Mouse (Mus musculus): Measurements from ENCODE around the gene Grin2d. TPM values are rescaled to one million over a fixed set of nuclear protein-coding genes. Genes with fewer than 3 reads are reported as not detected.

The Grin2d gene
- polyA plus RNA-seq, 1 experiment from 2014 or later, result 1.9 TPM

DNA sequence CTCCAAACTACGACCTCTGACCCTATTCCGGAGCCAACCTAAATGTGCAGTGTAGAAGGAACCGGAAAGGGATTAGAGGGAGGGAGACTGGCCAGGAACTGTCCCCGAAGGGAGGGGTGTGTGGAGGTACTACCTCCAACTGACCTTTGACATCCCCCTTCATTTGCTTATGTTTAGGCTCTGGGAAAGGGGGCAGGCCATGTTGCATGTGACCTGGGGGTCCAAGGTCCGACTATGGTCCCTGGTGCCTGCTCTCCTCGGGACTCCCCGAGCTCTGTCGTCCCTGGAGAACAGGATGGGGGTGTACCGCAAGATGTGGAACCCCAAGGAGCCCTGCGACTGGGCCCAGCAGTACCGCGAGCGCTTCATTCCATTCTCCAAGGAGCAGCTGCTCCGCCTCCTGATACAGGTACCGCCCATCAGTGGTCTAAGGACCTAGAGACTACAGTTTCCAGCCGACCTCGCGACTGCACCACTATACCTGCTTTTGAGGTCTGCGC, 19.1 kb upstream of the Grin2d start:
- TF ChIP-seq CTCF (IDR thresholded peaks at IDR 0.05), result no peak
- ATAC-seq (peak; percentile 79), DNase-seq (ENCODE audit: low read depth, low spot score) (no peak)
- CTCF ChIA-PET, result interaction anchor here (0.7 to 2.2 kb wide), 4 partner anchors 22 to 48 kb away, joined by 4 to 8 read pairs (median 6); partner anchors contain the start of gene Kdelr1
- POLR2A ChIA-PET, result interaction anchor here (0.8 to 1.0 kb wide), 3 partner anchors 10 to 179 kb away, joined by 3 read pairs; partner anchors contain the start of gene Sphk2
- in situ Hi-C loops (cut with MboI; ENCODE audit: low pct_unique_long_range_greater_than_20kb), result no loop called here
- H3K27me3 ChIP-seq, result no peaks in the 10 kb centered on the region

DNA sequence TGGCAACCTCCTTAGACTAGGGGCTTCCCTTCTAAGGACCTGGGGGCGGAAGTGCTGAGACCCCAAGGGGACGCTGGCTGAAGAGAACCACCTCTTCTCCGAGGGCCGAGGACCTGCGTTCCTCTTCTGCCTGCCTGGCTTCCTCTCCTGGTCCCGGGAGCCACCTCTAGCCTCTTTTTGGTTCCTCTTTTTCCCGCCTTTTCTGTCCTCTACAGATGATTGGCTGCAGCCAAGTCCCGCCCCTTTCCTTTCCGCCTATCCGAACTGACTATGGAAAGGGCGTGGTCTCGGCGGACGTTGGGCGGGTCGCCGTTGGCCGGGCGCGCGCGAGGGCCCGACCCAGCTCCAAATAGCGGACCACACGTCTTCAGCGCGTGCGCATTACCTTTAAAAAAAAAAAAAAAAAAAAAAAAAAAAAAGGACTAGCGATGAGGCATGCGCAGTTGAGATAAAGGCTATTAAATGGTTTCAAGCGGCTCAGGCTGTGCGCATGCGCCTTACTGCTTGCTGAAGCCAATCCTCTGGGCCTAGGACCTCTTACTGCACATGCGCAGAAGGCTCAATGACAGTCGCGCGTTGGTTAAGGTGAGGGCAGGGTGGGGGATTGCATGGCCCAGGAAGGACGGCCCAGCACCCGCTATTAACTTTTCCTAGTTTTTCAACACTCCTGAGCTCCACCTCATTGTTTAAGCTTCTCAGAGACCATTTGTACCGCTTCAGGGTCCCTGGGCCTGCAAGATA, 18.5 kb upstream of the Grin2d start, which contains the start of the genes Syngr4 and Tmem143:
Gene Syngr4 (minus strand): TSS at position 198 of the 741 bp plus-strand sequence.
Gene Tmem143 (plus strand): TSS at position 425 of the 741 bp plus-strand sequence.
- in situ Hi-C loops (cut with MboI; ENCODE audit: low pct_unique_long_range_greater_than_20kb), result no loop called here
- ChIA-PET POLR2A (interaction anchor here (0.6 to 1.0 kb wide), 5 partner anchors 10 to 1075 kb away, joined by 3 to 4 read pairs (median 3); partner anchors contain the start of gene Sphk2), CTCF (no interaction called here)
- DNase-seq (ENCODE audit: low read depth, low spot score), result peak; percentile 98
- H3K27me3 ChIP-seq, result no peaks in the 10 kb centered on the region
- peak; percentile 79 for ATAC-seq
- no peak for TF ChIP-seq CTCF (IDR thresholded peaks at IDR 0.05)

DNA sequence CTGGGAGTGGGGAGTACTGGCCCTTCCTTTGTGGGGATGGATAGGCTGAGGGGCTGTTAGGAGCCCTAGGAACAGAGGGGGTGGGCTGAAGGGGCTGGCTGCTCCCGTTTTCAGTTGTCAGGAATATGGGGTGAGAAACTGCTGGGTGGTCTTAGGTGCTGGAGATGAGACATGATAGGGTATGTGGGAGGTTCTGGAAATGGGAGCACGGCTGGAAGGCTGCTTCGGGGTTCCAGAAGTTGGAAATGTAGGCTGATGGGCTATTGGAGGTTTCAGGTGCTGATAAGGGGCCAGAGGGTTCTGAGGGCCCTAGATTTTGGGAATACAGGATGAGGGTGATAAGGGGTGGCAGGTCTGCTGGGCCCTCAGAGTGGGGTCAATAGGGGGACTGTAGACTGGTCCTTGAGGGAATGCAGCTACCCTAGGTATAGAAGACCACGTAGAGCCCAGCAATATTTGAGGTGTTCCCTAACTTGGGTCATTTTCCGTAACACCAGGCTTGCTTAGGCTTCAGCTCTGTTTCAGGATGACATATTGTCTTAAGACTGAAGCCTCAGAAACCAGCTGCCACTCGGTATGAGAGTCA, 17.8 kb upstream of the Grin2d start:
- ChIA-PET CTCF (no interaction called here), POLR2A (interaction anchor here (0.6 to 1.0 kb wide), 4 partner anchors 9 to 1074 kb away, joined by 3 to 4 read pairs (median 4); no protein-coding TSS in a partner anchor)
- in situ Hi-C loops (cut with MboI; ENCODE audit: low pct_unique_long_range_greater_than_20kb), result no loop called here
- TF ChIP-seq CTCF (IDR thresholded peaks at IDR 0.05), result no peak
- DNase-seq (ENCODE audit: low read depth, low spot score), result no peak
- no peak for ATAC-seq
- no peaks in the 10 kb centered on the region for H3K27me3 ChIP-seq

DNA sequence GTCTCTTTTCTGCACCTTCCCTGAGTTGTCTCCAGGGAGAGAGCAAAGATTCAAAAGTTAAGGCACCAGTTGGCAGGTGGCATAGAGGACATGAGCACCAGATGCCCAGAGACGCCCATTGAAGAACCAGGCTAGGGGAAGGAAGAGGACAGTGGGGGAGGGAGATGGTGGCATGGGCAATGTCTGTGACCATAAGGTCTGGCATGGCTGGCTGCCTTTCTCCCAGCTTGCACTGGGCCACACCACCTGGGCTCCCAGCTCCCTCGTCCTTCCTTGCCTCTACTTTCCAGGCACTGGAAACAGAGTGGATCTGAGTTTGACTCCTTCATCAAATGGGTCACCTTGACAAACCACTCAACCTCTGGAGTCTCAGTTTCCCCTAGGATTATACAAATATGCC, 14.5 kb upstream of the Grin2d start:
- in situ Hi-C loops (cut with MboI; ENCODE audit: low pct_unique_long_range_greater_than_20kb), result no loop called here
- DNase-seq (ENCODE audit: low read depth, low spot score), result no peak
- no peaks in the 10 kb centered on the region for H3K27me3 ChIP-seq
- no peak for ATAC-seq
- TF ChIP-seq CTCF (IDR thresholded peaks at IDR 0.05), result no peak
- ChIA-PET CTCF (no interaction called here), POLR2A (no interaction called here)

DNA sequence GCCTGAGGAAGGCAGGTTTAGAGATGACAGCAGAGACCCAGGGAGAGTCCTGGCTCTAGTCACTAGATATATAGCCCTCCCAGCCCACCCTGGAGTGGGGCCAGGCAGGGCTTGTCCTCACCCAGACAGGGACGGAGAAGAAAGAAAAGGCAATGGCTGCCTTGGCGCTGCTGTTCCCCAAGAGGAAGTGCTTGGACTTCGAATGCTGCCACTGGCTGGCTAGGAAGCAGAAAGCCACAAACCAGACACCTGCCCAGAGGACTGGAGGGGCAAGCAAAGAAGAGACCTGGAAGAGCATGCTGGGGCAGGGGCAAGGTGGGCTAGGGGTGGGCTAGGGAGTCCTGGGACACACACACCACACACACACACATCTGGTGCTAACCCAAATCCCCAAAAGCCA, 9.1 kb upstream of the Grin2d start:
- in situ Hi-C loops (cut with MboI; ENCODE audit: low pct_unique_long_range_greater_than_20kb), result no loop called here
- no peak for TF ChIP-seq CTCF (IDR thresholded peaks at IDR 0.05)

DNA sequence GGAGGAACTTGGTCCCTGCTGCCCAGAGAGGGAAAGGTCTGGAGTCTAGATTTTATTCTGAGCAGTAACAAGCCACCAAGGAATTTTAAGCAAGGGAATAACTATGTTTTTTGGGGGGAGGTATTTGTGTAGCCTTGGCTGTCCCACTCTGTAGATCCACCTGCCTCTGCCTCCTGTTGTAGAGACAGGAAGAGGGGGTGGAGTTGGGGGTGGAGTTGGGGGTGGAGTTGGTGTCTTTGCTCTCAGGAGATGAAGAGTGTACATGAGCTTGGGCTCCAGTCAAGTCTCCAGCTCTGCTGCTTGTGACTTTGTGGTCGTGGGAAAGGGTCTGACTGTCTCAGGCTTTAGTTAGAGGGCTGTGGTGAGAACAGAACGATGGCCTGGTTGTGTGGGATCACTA, 2.8 kb upstream of the Grin2d start:
- TF ChIP-seq CTCF (IDR thresholded peaks at IDR 0.05), result no peak
- CTCF ChIA-PET, result no interaction called here
- DNase-seq (ENCODE audit: low read depth, low spot score), result no peak
- in situ Hi-C loops (cut with MboI; ENCODE audit: low pct_unique_long_range_greater_than_20kb), result no loop called here
- H3K27me3 ChIP-seq, result no peaks in the 10 kb centered on the region
- POLR2A ChIA-PET, result no interaction called here
- no peak for ATAC-seq

More for the DNA sequence above, 9.1 kb upstream of the Grin2d start:
- no peaks in the 10 kb centered on the region for H3K27me3 ChIP-seq
- ChIA-PET POLR2A (interaction anchor here (0.7 kb wide), 1 partner anchor 9 kb away, joined by 3 read pairs; the partner anchor contains the start of genes Syngr4 and Tmem143), CTCF (interaction anchor here (1.4 to 1.9 kb wide), 2 partner anchors 10 to 15 kb away, joined by 3 to 8 read pairs; partner anchors contain the start of gene Kdelr1)
- ATAC-seq (no peak), DNase-seq (ENCODE audit: low read depth, low spot score) (no peak)

DNA sequence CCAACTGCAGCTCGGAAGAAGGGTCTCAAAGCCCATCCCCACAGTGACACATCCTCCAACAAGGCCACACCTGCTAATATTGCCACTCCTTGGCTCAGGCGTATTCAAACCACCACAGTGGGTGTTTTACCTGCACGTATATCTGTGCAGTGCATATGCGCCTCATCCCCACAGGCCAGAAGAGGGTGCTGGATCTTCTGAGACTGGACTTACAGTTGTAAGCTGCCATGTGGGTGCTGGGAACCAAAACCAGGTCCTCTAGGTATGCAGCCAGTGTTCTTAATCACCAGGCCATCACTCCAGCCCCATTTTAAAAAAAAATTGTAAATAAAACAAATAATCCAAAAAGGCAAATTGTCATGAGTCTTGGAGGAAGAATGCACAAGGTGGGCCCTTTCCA, 2.4 kb upstream of the Grin2d start:
- ATAC-seq (no peak), DNase-seq (ENCODE audit: low read depth, low spot score) (no peak)
- in situ Hi-C loops (cut with MboI; ENCODE audit: low pct_unique_long_range_greater_than_20kb), result no loop called here
- no peaks in the 10 kb centered on the region for H3K27me3 ChIP-seq
- ChIA-PET POLR2A (no interaction called here), CTCF (no interaction called here)
- TF ChIP-seq CTCF (IDR thresholded peaks at IDR 0.05), result no peak

DNA sequence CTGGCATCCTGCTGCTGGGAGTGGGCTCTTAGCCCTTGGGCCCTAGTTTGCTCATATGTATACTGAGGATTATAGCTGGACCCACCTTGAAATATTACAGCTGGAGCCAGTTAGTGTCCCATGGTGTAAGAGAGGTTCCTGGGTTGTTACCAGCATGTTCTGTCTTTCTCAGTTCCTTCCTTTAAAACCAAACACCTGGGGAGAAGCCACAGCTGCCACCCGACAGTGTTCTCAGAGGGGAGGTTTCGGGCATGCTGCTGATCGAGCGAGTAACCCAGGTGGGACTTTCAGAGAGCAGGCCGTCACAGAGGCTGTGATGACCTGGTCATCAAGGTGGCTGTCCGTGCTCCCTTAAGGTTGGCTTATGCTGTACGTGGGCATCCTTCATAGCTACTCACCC, 1.3 kb downstream of the Grin2d start:
- ChIA-PET POLR2A (no interaction called here), CTCF (interaction anchor here (1.1 kb wide), 1 partner anchor 11 kb away, joined by 3 read pairs; no protein-coding TSS in a partner anchor)
- TF ChIP-seq CTCF (IDR thresholded peaks at IDR 0.05), result no peak
- in situ Hi-C loops (cut with MboI; ENCODE audit: low pct_unique_long_range_greater_than_20kb), result no loop called here
- ATAC-seq (no peak), DNase-seq (ENCODE audit: low read depth, low spot score) (no peak)
- no peaks in the 10 kb centered on the region for H3K27me3 ChIP-seq

DNA sequence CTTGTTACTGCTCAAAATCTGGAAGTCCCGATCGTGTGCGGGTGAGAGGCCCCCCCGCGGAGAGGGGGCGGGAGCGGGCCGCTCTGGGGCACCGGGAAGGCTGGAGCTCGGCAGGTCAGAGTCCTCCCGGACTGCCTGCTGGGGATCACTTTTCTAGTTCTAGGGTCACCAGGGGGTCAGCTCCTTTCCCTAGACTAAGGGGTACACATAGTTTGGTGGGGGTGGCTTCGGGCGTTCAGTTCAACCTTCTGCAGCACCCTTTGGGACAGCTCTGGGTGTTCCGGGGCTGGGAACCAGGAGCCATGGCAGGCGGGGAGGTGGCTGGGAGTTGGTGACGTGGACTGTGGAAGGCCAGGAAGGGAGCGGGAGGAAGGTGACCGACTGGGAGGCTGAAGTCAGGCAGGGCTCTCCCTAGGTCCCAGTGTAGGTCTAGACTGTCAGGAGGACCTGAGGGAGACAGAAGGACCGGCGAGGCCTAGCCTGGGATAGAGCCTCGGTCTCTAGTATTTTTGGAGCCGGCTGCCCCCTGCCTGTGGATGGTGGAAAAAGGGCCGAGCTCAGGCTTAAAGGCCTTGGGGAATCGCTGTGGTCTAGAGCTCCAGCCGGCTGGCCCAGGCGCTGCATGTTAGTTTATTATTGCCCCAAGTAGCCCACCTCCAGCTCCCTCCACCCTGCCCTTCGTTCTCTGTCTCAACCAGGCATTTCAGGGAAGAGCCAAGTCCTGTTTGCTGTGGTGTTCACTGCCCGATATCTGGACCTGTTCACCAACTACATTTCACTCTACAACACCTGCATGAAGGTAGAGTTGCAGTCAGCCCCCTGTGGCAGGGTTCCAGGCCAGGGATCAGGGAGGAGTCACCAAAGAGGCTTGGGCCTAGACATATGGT, 4.9 kb downstream of the Grin2d start:
- peak; percentile 46 for ATAC-seq
- peaks cover 5% of the 10 kb centered on the region for H3K27me3 ChIP-seq
- CTCF ChIA-PET, result interaction anchor here (0.7 to 2.0 kb wide), 17 partner anchors 10 to 136 kb away, joined by 3 to 10 read pairs (median 4); no protein-coding TSS in a partner anchor
- DNase-seq (ENCODE audit: low read depth, low spot score), result peak; percentile 27
- POLR2A ChIA-PET, result interaction anchor here (0.7 to 1.7 kb wide), 9 partner anchors 11 to 140 kb away, joined by 3 to 6 read pairs (median 5); partner anchors contain the start of gene Cyth2
- in situ Hi-C loops (cut with MboI; ENCODE audit: low pct_unique_long_range_greater_than_20kb), result loop anchor here (5.0 to 25.0 kb wide), 2 partner anchors 54 to 139 kb away; no protein-coding TSS in a partner anchor
- no peak for TF ChIP-seq CTCF (IDR thresholded peaks at IDR 0.05)

All from Patski (cell line).